Mouse (Mus musculus) hindbrain, embryonic 12.5 days (tissue): Measurements from ENCODE around the gene Tub. TPM values are rescaled to one million over a fixed set of nuclear protein-coding genes. Genes with fewer than 3 reads are reported as not detected.
A peak's percentile ranks its signal among the peaks of the same experiment; 100 is the strongest.

Source experiments
- ATAC-seq: fragments of 200-750 bp; cut with Nextera tagmentation; 2 replicates; pipeline ENCODE4 v1.8.0; 2017; ENCODE audit warnings: moderate TSS enrichment; ENCODE audit not compliant: low FRiP score
- H3K27ac ChIP-seq: fragments of 300-500 bp; sonication (generic); 2 replicates; pipeline ENCODE4 v1.5.1; 2016; ENCODE audit warnings: mild to moderate bottlenecking
- H3K27me3 ChIP-seq: fragments of 300-500 bp; sonication (generic); 2 replicates; pipeline ENCODE4 v1.6.1; 2016; ENCODE audit warnings: mild to moderate bottlenecking
- H3K36me3 ChIP-seq: fragments of 300-500 bp; sonication (generic); 2 replicates; pipeline ENCODE4 v1.6.1; 2016; ENCODE audit warnings: mild to moderate bottlenecking
- H3K4me1 ChIP-seq: fragments of 300-500 bp; sonication (generic); 2 replicates; pipeline ENCODE4 v1.6.1; 2016
- H3K4me2 ChIP-seq: fragments of 300-500 bp; sonication (generic); replicated peaks from 2 replicates; pipeline ENCODE4 v1.6.1; 2016; ENCODE audit warnings: mild to moderate bottlenecking
- H3K4me3 ChIP-seq: fragments of 300-500 bp; sonication (generic); 2 replicates; pipeline ENCODE4 v1.5.1; 2016; ENCODE audit warnings: mild to moderate bottlenecking
- H3K9ac ChIP-seq: fragments of 300-500 bp; sonication (generic); 2 replicates; pipeline ENCODE4 v1.6.1; 2016; ENCODE audit warnings: mild to moderate bottlenecking, moderate library complexity
- H3K9me3 ChIP-seq: fragments of 300-500 bp; sonication (generic); replicated peaks from 2 replicates; pipeline ENCODE4 v1.6.1; 2016; ENCODE audit warnings: mild to moderate bottlenecking
- WGBS: fragments of 180-500 bp; shearing (Covaris S2); methylation state at CpG from one replicate; pipeline ENCODE4 v1.1.7; 2016; 5-methylcytosine and 5-hydroxymethylcytosine counted together
- polyA plus RNA-seq: library from polyadenylated mRNA; unstranded; fragments of >200 nt; fragmentation: Nextera tagmentation; extraction: Ambion mirVana; gene quantifications from 2 replicates; pipeline ENCODE4 v1.2.1, GENCODE M21; 2016

The Tub gene
- polyA plus RNA-seq, 1 experiment from 2014 or later, result 42.1 TPM

GRCm38 (mm10) chr7:109016378-109016923, 66.3 kb downstream of the Tub start:
- H3K27me3 ChIP-seq, result peaks cover 13% of the 10 kb centered on the region; the same call in 1 of the 2 replicates
- peak; percentile 77 for ATAC-seq
- 21% methylated on average over 5 of the region's 5 CpGs for WGBS
- H3K4me1 ChIP-seq, result peaks cover 51% of the 10 kb centered on the region
- H3K36me3 ChIP-seq, result no peaks in the 10 kb centered on the region; the same call in 1 of the 2 replicates
- H3K4me2 ChIP-seq, result 0 out of 2 replicates have a peak overlapping the region, but pooled peaks have one; percentile 11
- no peak overlapping the region for H3K4me3 ChIP-seq
- no peak overlapping the region for H3K9ac ChIP-seq
- peak overlapping the region; percentile 88 for H3K27ac ChIP-seq
- no peaks in the 10 kb centered on the region for H3K9me3 ChIP-seq

- no peak for ATAC-seq
- H3K27ac ChIP-seq, result no peak overlapping the region
- H3K9ac ChIP-seq, result no peak overlapping the region
- no peaks in the 10 kb centered on the region for H3K27me3 ChIP-seq
- peaks cover 25% of the 10 kb centered on the region for H3K4me1 ChIP-seq
- H3K4me3 ChIP-seq, result no peak overlapping the region
- H3K9me3 ChIP-seq, result no peaks in the 10 kb centered on the region
- peaks cover 15% of the 10 kb centered on the region for H3K36me3 ChIP-seq
- WGBS, result 87% methylated on average over 7 of the region's 7 CpGs
- H3K4me2 ChIP-seq, result no peak overlapping the region
Measured at GRCm38 (mm10) chr7:109019243-109019642, 69.1 kb downstream of the Tub start.

- Histone ChIP-seq H3K27me3 (no peaks in the 10 kb centered on the region), H3K36me3 (peaks cover 32% of the 10 kb centered on the region), H3K4me1 (peaks cover 11% of the 10 kb centered on the region), H3K27ac (no peak overlapping the region), H3K9me3 (no peaks in the 10 kb centered on the region), H3K4me2 (no peak overlapping the region), H3K4me3 (no peak overlapping the region), H3K9ac (no peak overlapping the region)
- WGBS, result 20% methylated on average over 3 of the region's 3 CpGs
- ATAC-seq, result peak; percentile 32
Measured at GRCm38 (mm10) chr7:109021428-109021827, 71.3 kb downstream of the Tub start.

GRCm38 (mm10) chr7:109025743-109026142, 75.6 kb downstream of the Tub start:
- 89% methylated on average over 7 of the region's 7 CpGs for WGBS
- peaks cover 61% of the 10 kb centered on the region for H3K36me3 ChIP-seq

GRCm38 (mm10) chr7:109026976-109027375, 76.8 kb downstream of the Tub start:
- 94% methylated on average over 9 of the region's 9 CpGs for whole genome bisulfite sequencing
- peaks cover 65% of the 10 kb centered on the region for H3K36me3 ChIP-seq

More at GRCm38 (mm10) chr7:109025743-109026142, 75.6 kb downstream of the Tub start:
- no peaks in the 10 kb centered on the region for H3K27me3 ChIP-seq
- no peak overlapping the region for H3K4me2 ChIP-seq
- no peak overlapping the region for H3K9ac ChIP-seq
- H3K4me1 ChIP-seq, result no peaks in the 10 kb centered on the region
- no peak overlapping the region for H3K27ac ChIP-seq
- no peak overlapping the region for H3K4me3 ChIP-seq
- ATAC-seq, result no peak
- no peaks in the 10 kb centered on the region for H3K9me3 ChIP-seq

GRCm38 (mm10) chr7:109027721-109028120, 77.6 kb downstream of the Tub start:
- no peak overlapping the region for H3K27ac ChIP-seq
- no peak overlapping the region for H3K9ac ChIP-seq
- WGBS, result 93% methylated on average over 7 of the region's 7 CpGs
- no peaks in the 10 kb centered on the region for H3K4me1 ChIP-seq
- H3K27me3 ChIP-seq, result no peaks in the 10 kb centered on the region
- peaks cover 59% of the 10 kb centered on the region for H3K36me3 ChIP-seq
- H3K9me3 ChIP-seq, result no peaks in the 10 kb centered on the region
- no peak overlapping the region for H3K4me2 ChIP-seq
- H3K4me3 ChIP-seq, result no peak overlapping the region
- ATAC-seq, result 0 out of 2 replicates have a peak, but pooled peaks have one; percentile 20

More at GRCm38 (mm10) chr7:109026976-109027375, 76.8 kb downstream of the Tub start:
- Histone ChIP-seq H3K4me1 (no peaks in the 10 kb centered on the region), H3K9ac (no peak overlapping the region), H3K4me3 (no peak overlapping the region), H3K27me3 (no peaks in the 10 kb centered on the region), H3K4me2 (no peak overlapping the region), H3K27ac (no peak overlapping the region), H3K9me3 (no peaks in the 10 kb centered on the region)
- no peak for ATAC-seq

- H3K9me3 ChIP-seq, result no peaks in the 10 kb centered on the region
- peaks cover 55% of the 10 kb centered on the region for H3K36me3 ChIP-seq
- no peak overlapping the region for H3K27ac ChIP-seq
- 30% methylated on average over 6 of the region's 6 CpGs for WGBS
- no peak overlapping the region for H3K4me2 ChIP-seq
- no peaks in the 10 kb centered on the region for H3K27me3 ChIP-seq
- H3K4me1 ChIP-seq, result no peaks in the 10 kb centered on the region
- no peak overlapping the region for H3K4me3 ChIP-seq
- 0 out of 2 replicates have a peak, but pooled peaks have one; percentile 41 for ATAC-seq
- no peak overlapping the region for H3K9ac ChIP-seq
Measured at GRCm38 (mm10) chr7:109028204-109028603, 78.1 kb downstream of the Tub start.

GRCm38 (mm10) chr7:109029961-109030465, 79.9 kb downstream of the Tub start:
- H3K27me3 ChIP-seq, result no peaks in the 10 kb centered on the region
- H3K9ac ChIP-seq, result no peak overlapping the region
- no peak overlapping the region for H3K4me2 ChIP-seq
- no peaks in the 10 kb centered on the region for H3K4me1 ChIP-seq
- WGBS, result 83% methylated on average over 6 of the region's 6 CpGs
- H3K27ac ChIP-seq, result no peak overlapping the region
- no peak overlapping the region for H3K4me3 ChIP-seq
- no peak; the same call in 1 of the 2 replicates for ATAC-seq
- peaks cover 44% of the 10 kb centered on the region for H3K36me3 ChIP-seq
- no peaks in the 10 kb centered on the region for H3K9me3 ChIP-seq

- Histone ChIP-seq H3K4me2 (no peak overlapping the region), H3K9ac (no peak overlapping the region), H3K27ac (no peak overlapping the region), H3K36me3 (peaks cover 34% of the 10 kb centered on the region), H3K9me3 (no peaks in the 10 kb centered on the region), H3K27me3 (no peaks in the 10 kb centered on the region), H3K4me1 (no peaks in the 10 kb centered on the region), H3K4me3 (no peak overlapping the region)
- WGBS, result 90% methylated on average over 3 of the region's 3 CpGs
- ATAC-seq, result no peak
Measured at GRCm38 (mm10) chr7:109031331-109031730, 81.2 kb downstream of the Tub start.

- WGBS, result 91% methylated on average over 2 of the region's 2 CpGs
- Histone ChIP-seq H3K9ac (no peak overlapping the region), H3K27ac (no peak overlapping the region), H3K4me2 (no peak overlapping the region), H3K4me3 (no peak overlapping the region), H3K4me1 (no peaks in the 10 kb centered on the region), H3K36me3 (peaks cover 27% of the 10 kb centered on the region), H3K27me3 (no peaks in the 10 kb centered on the region), H3K9me3 (no peaks in the 10 kb centered on the region)
- no peak for ATAC-seq
Measured at GRCm38 (mm10) chr7:109032054-109032453, 81.9 kb downstream of the Tub start.

- ATAC-seq, result no peak
- 84% methylated on average over 8 of the region's 8 CpGs for WGBS
- Histone ChIP-seq H3K36me3 (peaks cover 4% of the 10 kb centered on the region; the same call in 1 of the 2 replicates), H3K27ac (no peak overlapping the region), H3K27me3 (no peaks in the 10 kb centered on the region), H3K9ac (no peak overlapping the region), H3K4me1 (no peaks in the 10 kb centered on the region), H3K4me2 (no peak overlapping the region), H3K4me3 (no peak overlapping the region), H3K9me3 (no peaks in the 10 kb centered on the region)
Measured at GRCm38 (mm10) chr7:109038121-109038735, 88.1 kb downstream of the Tub start.

GRCm38 (mm10) chr7:109038987-109039386, 88.8 kb downstream of the Tub start:
- H3K27ac ChIP-seq, result no peak overlapping the region
- no peak overlapping the region for H3K4me2 ChIP-seq
- WGBS, result 46% methylated on average over 1 of the region's 1 CpGs
- no peak overlapping the region for H3K9ac ChIP-seq
- no peaks in the 10 kb centered on the region for H3K27me3 ChIP-seq
- H3K4me1 ChIP-seq, result no peaks in the 10 kb centered on the region
- no peak overlapping the region for H3K4me3 ChIP-seq
- no peak for ATAC-seq
- H3K9me3 ChIP-seq, result no peaks in the 10 kb centered on the region
- peaks cover 4% of the 10 kb centered on the region; the same call in 1 of the 2 replicates for H3K36me3 ChIP-seq
